Mouse (Mus musculus): Measurements from ENCODE around the gene Rab42. TPM values are rescaled to one million over a fixed set of nuclear protein-coding genes. Genes with fewer than 3 reads are reported as not detected.

Gene Rab42
- polyA plus RNA-seq, 1 experiment from 2014 or later = 1.4 TPM

DNA sequence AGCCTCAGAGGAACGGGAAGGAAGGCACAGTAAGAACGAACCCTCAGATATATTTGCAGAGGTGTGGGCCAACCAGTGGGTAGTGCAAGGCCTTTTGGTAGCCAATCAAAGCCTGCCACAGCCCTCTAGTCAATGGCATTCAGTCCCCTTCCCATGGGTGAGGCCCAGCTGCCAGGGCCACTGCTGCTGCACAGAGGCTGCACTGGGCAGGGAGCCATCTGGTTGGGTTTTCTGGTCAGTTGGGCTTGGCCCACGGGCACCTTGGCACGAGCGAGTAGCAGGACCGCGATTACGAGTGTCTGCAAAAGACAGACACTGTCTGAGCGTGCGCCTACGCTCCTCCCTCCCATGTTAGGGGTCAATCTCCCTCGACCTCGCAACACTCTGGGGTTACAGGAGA is 35.8 kb upstream of the Rab42 start:
- peaks cover 15% of the 10 kb centered on the region for H3K4me1 ChIP-seq
- no peak overlapping the region for H3K27ac ChIP-seq
- 95% methylated on average over 13 of the region's 13 CpGs for WGBS
- no peaks in the 10 kb centered on the region for H3K9me3 ChIP-seq (replicated peaks)
- DNase-seq (ENCODE audit: low spot score) = no peak
- peaks cover 92% of the 10 kb centered on the region for H3K36me3 ChIP-seq
- H3K27me3 ChIP-seq (ENCODE audit: low read depth, poor library complexity, severe bottlenecking) = no peaks in the 10 kb centered on the region
- no peak overlapping the region for H3K4me3 ChIP-seq

DNA sequence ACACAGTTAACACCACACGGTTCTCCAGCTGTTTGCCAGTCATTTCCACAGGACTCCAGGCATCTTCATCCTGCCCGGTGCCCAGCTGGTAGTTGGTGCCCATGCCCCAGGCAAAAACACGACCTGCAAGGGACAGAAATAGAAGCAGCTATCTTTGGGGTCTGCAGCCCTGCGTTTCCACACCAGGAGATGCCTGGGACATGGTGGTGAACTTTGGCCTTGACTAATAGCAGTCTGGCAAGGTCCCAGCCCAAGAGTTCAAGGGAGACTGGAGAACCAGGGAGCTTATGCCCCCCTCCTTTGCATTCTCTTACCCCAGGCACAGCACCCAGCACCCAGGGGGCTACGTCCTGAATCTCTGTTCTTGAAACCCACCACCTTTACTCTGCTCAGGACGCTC is 29.7 kb upstream of the Rab42 start:
- H3K4me3 ChIP-seq = no peak overlapping the region
- no peaks in the 10 kb centered on the region for H3K27me3 ChIP-seq (ENCODE audit: low read depth, poor library complexity, severe bottlenecking)
- DNase-seq (ENCODE audit: low spot score) = no peak
- H3K9me3 ChIP-seq (replicated peaks) = no peaks in the 10 kb centered on the region
- no peak overlapping the region for H3K27ac ChIP-seq
- WGBS = 93% methylated on average over 6 of the region's 6 CpGs
- H3K36me3 ChIP-seq = peaks cover 73% of the 10 kb centered on the region
- peaks cover 22% of the 10 kb centered on the region for H3K4me1 ChIP-seq

DNA sequence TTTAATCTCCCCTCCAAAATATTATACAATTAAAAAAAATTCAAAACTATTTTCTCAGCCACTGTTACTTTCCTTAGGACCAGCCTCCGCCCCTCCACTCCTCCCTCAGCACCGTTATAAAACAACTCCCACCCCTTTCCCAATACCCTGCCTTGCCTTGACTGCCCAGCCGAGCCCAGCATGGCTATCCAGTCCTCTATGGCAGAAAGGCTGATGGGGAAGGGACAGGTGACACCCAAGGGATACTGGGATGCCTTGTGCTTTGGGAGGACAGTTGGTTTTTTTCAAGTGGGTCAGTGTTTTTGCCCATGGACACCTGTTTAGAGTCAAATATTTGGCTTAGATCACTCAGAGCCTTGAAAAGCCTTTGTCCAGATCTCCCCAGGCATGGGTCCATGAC is 28.8 kb upstream of the Rab42 start:
- Histone ChIP-seq H3K4me1 (peaks cover 22% of the 10 kb centered on the region), H3K4me3 (no peak overlapping the region), H3K9me3 (replicated peaks) (no peaks in the 10 kb centered on the region), H3K27me3 (ENCODE audit: low read depth, poor library complexity, severe bottlenecking) (no peaks in the 10 kb centered on the region), H3K27ac (no peak overlapping the region), H3K36me3 (peaks cover 69% of the 10 kb centered on the region)
- DNase-seq (ENCODE audit: low spot score) = no peak
- WGBS = 80% methylated on average over 3 of the region's 3 CpGs

DNA sequence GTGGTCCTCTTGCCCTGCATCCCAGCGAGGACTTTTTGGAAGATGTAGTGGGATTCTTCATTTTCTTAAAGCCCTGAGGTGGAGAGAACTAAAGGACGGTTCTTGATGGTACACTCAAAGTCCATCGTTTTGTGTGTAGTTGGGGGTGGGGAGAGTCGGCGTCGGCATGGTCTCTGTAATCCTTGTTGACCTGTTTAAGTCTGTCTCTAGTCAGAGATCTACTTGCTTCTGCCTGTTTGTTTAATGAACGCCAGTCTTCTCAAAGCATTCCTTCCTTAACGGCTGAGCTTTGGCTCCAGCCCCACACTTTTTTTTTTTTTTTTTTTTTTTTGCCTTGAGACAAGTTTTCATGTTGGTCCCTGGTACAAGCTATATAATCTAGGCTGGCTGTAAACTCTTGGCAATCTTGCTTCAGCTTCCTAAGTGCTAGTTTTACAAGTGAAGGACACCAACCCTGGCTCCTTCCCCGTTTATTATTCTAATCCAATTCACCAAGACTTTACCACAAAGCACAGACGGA is 26.7 kb upstream of the Rab42 start:
- peaks cover 61% of the 10 kb centered on the region for H3K36me3 ChIP-seq
- no peak for DNase-seq (ENCODE audit: low spot score)
- WGBS = 10% methylated on average over 10 of the region's 10 CpGs

DNA sequence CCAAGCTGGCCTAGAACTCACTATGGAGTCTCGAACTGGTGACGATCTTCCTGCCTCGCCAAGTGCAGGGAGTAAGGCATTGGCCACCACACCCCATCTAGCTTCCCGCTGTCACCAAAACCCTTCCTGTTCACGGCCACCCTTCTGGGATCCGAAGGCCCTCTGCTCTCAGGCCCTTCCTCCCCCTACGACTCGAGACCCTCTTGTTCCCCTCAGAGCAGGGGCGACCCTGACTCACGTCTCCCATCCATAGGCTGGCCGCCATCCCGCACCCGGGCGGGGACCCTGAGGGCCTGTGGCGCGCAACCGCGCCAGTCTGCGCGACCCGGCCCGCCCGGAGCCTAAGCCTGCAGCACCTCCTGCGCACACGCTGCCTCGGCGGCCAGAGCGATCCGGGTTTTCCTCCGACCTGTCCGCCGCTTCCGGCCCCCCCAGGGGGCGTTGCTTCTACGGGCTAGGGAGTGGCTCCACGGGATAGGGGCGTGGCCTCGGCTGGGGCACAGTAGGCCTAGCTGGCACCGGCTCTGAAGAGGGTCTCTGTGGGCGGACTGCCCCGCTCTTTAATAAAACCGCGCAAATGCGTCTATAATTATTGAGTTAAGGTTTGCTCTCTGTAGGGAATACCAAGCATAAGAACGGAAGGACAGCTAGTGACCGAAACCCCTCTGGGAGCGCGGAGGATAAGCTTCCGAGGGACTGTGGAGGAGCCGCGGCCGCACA is 26.1 kb upstream of the Rab42 start, which contains the start of gene Trnau1ap:
TSS of gene Trnau1ap (minus strand) at position 424 of the 720 bp plus-strand sequence.
- 1% methylated on average over 52 of the region's 52 CpGs for WGBS
- H3K4me3 ChIP-seq = peak within 1 kb of the TSS; percentile 73
- no peaks in the 10 kb centered on the region for H3K9me3 ChIP-seq (replicated peaks)
- DNase-seq (ENCODE audit: low spot score) = peak; percentile 97
- peak within 1 kb of the TSS; percentile 92 for H3K27ac ChIP-seq
- no peaks in the 10 kb centered on the region for H3K27me3 ChIP-seq (ENCODE audit: low read depth, poor library complexity, severe bottlenecking)
- peaks cover 61% of the 10 kb centered on the region for H3K36me3 ChIP-seq
- H3K4me1 ChIP-seq = peaks cover 22% of the 10 kb centered on the region

More for the DNA sequence above, 26.7 kb upstream of the Rab42 start:
- Histone ChIP-seq H3K4me1 (peaks cover 22% of the 10 kb centered on the region), H3K27ac (peak overlapping the region; percentile 92), H3K27me3 (ENCODE audit: low read depth, poor library complexity, severe bottlenecking) (no peaks in the 10 kb centered on the region), H3K4me3 (peak overlapping the region; percentile 73), H3K9me3 (replicated peaks) (no peaks in the 10 kb centered on the region)

DNA sequence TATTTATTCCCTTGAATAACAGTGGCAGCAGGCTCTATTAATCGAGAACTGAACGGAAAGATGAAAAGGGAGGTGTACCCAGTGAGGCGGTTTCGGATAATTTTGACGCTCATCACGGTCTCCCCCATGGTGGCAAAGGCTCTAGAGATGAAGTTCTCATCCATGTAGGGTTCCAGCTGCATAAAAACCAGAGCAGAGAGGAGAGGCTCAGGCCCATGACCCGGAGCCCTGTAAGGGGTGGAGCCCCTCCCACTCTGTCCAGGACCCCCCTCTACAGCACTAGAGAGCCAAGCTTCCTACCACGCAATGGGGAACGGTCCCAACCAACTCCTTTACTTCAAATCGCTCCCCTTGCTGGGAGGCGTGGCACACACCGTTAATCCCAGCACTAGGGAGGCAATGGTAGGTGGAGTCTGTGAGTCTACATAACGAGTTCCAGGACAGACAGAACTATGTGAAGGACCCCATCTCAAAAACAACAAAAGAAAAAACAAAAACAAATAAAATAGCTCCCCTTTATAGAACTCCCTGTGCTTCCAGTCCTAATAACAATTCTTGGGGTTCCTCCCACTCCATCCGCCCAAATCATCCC is 25.3 kb upstream of the Rab42 start:
- peak overlapping the region; percentile 92 for H3K27ac ChIP-seq
- H3K36me3 ChIP-seq = peaks cover 61% of the 10 kb centered on the region
- WGBS = 52% methylated on average over 14 of the region's 14 CpGs
- no peaks in the 10 kb centered on the region for H3K9me3 ChIP-seq (replicated peaks)
- H3K4me3 ChIP-seq = peak overlapping the region; percentile 73
- no peak for DNase-seq (ENCODE audit: low spot score)
- no peaks in the 10 kb centered on the region for H3K27me3 ChIP-seq (ENCODE audit: low read depth, poor library complexity, severe bottlenecking)
- peaks cover 22% of the 10 kb centered on the region for H3K4me1 ChIP-seq

DNA sequence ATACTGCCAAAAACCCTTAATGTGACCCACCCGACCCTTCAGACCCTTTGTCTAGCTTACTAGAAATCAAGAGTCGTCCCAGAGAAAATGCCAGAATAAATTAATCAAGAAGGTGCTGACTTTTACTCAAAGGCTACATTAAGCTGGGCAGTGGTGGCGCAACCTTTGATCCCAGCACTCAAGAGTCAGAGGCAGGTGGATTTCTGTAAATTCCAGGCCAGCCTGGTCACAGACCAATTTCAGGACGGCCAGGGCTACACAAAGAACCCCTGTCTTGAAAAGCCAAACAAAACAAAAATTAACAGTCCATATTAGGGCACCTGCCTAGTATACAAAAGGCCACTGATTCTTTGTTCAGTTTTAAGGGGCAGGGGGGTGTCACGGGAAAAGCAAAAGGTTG is 23.3 kb upstream of the Rab42 start:
- H3K36me3 ChIP-seq = peaks cover 59% of the 10 kb centered on the region
- H3K9me3 ChIP-seq (replicated peaks) = no peaks in the 10 kb centered on the region
- no peak overlapping the region for H3K27ac ChIP-seq
- DNase-seq (ENCODE audit: low spot score) = no peak
- H3K4me3 ChIP-seq = no peak overlapping the region
- 83% methylated on average over 5 of the region's 5 CpGs for WGBS
- no peaks in the 10 kb centered on the region for H3K27me3 ChIP-seq (ENCODE audit: low read depth, poor library complexity, severe bottlenecking)
- peaks cover 22% of the 10 kb centered on the region for H3K4me1 ChIP-seq

DNA sequence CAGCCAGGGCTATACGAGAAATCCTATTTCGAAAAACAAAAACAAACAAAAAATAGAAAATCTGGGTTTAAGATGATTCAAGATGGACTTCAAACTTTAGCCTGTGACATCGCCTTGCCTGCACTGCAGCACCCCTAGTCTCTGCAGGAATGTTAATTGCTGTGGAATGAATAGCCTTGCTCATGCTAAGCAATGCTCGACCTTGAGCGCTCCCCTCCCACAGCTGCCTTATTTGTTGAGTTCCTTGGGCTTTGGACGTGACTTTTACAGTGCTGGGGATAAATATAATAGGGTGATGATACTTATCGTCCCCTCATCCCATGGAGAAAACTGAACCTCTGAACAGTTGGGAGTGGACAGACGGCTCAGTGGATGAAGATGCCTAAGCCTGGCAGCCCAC is 12.5 kb upstream of the Rab42 start:
- Histone ChIP-seq H3K27ac (no peak overlapping the region), H3K4me1 (no peaks in the 10 kb centered on the region)

DNA sequence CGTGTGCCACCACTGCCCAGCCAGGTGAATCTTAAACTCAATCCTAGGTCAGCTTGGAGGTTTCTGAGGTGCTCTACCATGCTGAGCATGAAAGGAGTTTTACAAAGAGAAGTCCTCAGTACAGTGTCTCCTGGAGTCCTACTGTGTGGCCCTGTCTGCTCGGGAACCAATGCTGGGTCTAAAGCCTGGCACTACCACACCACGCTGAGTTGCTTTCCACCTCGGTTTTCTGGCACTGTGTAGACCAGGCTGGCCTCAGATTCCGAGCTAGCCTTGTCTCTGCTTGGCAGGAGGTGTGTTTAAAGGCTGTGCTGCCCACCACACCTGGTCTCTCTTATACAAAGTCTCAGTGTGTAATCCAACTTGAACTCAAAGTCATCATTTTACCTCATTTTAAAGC is 9.4 kb upstream of the Rab42 start:
- H3K27me3 ChIP-seq (ENCODE audit: low read depth, poor library complexity, severe bottlenecking) = no peaks in the 10 kb centered on the region
- DNase-seq (ENCODE audit: low spot score) = no peak
- H3K4me1 ChIP-seq = peaks cover 9% of the 10 kb centered on the region
- peaks cover 79% of the 10 kb centered on the region for H3K36me3 ChIP-seq
- H3K9me3 ChIP-seq (replicated peaks) = no peaks in the 10 kb centered on the region
- 85% methylated on average over 5 of the region's 5 CpGs for WGBS
- H3K27ac ChIP-seq = no peak overlapping the region
- no peak overlapping the region for H3K4me3 ChIP-seq

More for the DNA sequence above, 12.5 kb upstream of the Rab42 start:
- Histone ChIP-seq H3K4me3 (no peak overlapping the region), H3K27me3 (ENCODE audit: low read depth, poor library complexity, severe bottlenecking) (no peaks in the 10 kb centered on the region), H3K9me3 (replicated peaks) (no peaks in the 10 kb centered on the region), H3K36me3 (peaks cover 90% of the 10 kb centered on the region)
- no peak for DNase-seq (ENCODE audit: low spot score)
- WGBS = 92% methylated on average over 8 of the region's 8 CpGs

DNA sequence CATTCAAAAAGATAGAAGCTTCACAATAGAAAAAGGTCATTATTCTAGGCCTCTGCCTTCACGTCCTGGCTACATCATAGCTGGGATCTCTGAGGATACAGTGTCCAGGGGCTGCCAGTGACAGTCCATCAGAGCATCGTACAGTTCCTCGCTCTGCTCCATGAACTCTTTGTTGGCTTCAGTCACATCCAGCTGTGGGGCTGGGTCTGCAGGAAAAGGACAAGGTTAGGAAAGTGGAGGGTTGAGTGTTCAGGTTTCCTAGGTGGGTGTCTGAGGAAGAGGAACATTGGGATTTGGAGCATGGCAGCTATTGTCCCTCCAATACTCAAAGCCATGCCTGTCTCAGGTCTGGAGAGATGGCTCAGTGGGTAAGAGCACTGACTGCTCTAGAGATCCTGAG is 8.6 kb upstream of the Rab42 start:
- WGBS = 53% methylated on average over 3 of the region's 3 CpGs
- peaks cover 9% of the 10 kb centered on the region for H3K4me1 ChIP-seq
- no peaks in the 10 kb centered on the region for H3K9me3 ChIP-seq (replicated peaks)
- H3K36me3 ChIP-seq = peaks cover 72% of the 10 kb centered on the region
- no peaks in the 10 kb centered on the region for H3K27me3 ChIP-seq (ENCODE audit: low read depth, poor library complexity, severe bottlenecking)
- H3K4me3 ChIP-seq = no peak overlapping the region
- DNase-seq (ENCODE audit: low spot score) = no peak
- H3K27ac ChIP-seq = no peak overlapping the region

DNA sequence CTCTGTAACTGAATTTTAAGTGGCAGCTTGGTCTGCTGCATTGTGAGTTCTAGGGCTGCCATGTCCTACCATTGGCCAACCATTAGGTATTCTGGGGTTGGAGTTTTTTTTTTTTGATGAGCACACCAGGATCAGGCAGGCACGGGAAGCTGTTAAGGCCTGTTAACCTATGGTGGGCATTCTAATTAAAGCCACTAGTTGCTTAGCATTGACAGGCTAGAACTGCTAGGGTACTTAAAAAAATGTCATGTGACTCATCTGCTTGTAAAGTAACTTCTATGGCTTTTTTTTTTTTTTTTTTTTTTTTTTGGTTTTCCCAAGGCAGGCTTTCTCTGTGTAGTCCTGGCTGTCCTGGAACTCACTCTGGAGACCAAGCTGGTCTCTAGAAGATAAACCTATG is 8.0 kb upstream of the Rab42 start:
- Histone ChIP-seq H3K36me3 (peaks cover 66% of the 10 kb centered on the region), H3K4me3 (no peak overlapping the region), H3K4me1 (peaks cover 9% of the 10 kb centered on the region), H3K9me3 (replicated peaks) (no peaks in the 10 kb centered on the region), H3K27ac (no peak overlapping the region), H3K27me3 (ENCODE audit: low read depth, poor library complexity, severe bottlenecking) (no peaks in the 10 kb centered on the region)
- DNase-seq (ENCODE audit: low spot score) = no peak
- 31% methylated on average over 1 of the region's 1 CpGs for WGBS

DNA sequence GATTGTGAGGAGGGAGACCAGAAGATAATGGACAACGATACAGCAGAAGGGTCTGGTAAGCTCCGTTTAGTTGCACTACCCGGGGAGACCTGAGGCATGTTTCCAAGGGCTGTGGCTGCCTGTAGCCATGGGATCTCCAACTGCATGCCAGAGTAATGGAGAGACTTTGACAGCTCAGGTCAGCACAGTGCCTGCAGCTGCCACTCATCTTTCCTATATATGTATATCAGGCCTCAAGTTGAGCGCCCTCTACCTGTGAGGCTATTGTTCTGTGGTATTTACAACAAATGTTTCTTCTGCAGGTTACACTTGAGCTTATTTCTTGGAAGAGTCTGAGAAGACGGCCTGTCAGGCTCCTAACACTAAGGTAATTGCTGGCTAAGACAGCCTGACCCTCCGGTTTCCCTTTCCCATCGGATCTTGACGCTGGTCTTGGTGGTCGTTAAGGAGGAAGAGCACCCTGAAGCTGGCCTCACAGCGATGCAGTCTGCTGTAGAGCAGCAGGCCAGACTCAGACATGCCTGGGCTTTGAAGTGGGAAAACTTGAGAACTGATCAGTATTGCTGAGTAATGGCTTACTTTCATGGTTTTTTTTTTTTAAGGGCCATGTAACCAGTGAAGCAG is 6.8 kb upstream of the Rab42 start:
- H3K36me3 ChIP-seq = peaks cover 57% of the 10 kb centered on the region
- 33% methylated on average over 10 of the region's 10 CpGs for WGBS
- no peaks in the 10 kb centered on the region for H3K9me3 ChIP-seq (replicated peaks)
- H3K27me3 ChIP-seq (ENCODE audit: low read depth, poor library complexity, severe bottlenecking) = no peaks in the 10 kb centered on the region
- peak overlapping the region; percentile 91 for H3K4me3 ChIP-seq
- H3K4me1 ChIP-seq = peaks cover 9% of the 10 kb centered on the region
- 0 out of 2 replicates have a peak overlapping the region, but pooled peaks have one; percentile 6 for H3K27ac ChIP-seq
- DNase-seq (ENCODE audit: low spot score) = peak; percentile 43
